Mouse (Mus musculus) embryonic facial prominence, embryonic 15.5 days (tissue): ENCODE results near the gene Scyl3. TPM values are rescaled to one million over a fixed set of nuclear protein-coding genes. Genes with fewer than 3 reads are reported as not detected.
A peak's percentile ranks its signal among the peaks of the same experiment; 100 is the strongest.

Source experiments
- ATAC-seq: fragments of 200-750 bp; cut with Nextera tagmentation; 2 replicates; pipeline ENCODE4 v1.8.0; 2017; ENCODE audit warnings: low read depth, moderate TSS enrichment; ENCODE audit not compliant: insufficient number of reproducible peaks, low FRiP score, low TSS enrichment
- H3K27ac ChIP-seq: fragments of 300-500 bp; sonication (generic); replicated peaks from 2 replicates; pipeline ENCODE4 v1.5.1; 2015; ENCODE audit warnings: mild to moderate bottlenecking, inconsistent platforms
- H3K27me3 ChIP-seq: fragments of 300-500 bp; sonication (generic); 2 replicates; pipeline ENCODE4 v1.6.1; 2015; ENCODE audit warnings: inconsistent platforms
- H3K36me3 ChIP-seq: fragments of 300-500 bp; sonication (generic); 2 replicates; pipeline ENCODE4 v1.6.1; 2015; ENCODE audit warnings: mild to moderate bottlenecking, inconsistent platforms
- H3K4me1 ChIP-seq: fragments of 300-500 bp; sonication (generic); 2 replicates; pipeline ENCODE4 v1.6.1; 2015; ENCODE audit warnings: inconsistent platforms
- H3K4me2 ChIP-seq: fragments of 300-500 bp; sonication (generic); replicated peaks from 2 replicates; pipeline ENCODE4 v1.6.1; 2015; ENCODE audit warnings: mild to moderate bottlenecking, inconsistent platforms
- H3K4me3 ChIP-seq: fragments of 300-500 bp; sonication (generic); replicated peaks from 2 replicates; pipeline ENCODE4 v1.5.1; 2015; ENCODE audit warnings: mild to moderate bottlenecking, inconsistent platforms
- H3K9ac ChIP-seq: fragments of 300-500 bp; sonication (generic); 2 replicates; pipeline ENCODE4 v1.6.1; 2015; ENCODE audit warnings: inconsistent platforms
- H3K9me3 ChIP-seq: fragments of 300-500 bp; sonication (generic); replicated peaks from 2 replicates; pipeline ENCODE4 v1.6.1; 2016; ENCODE audit warnings: inconsistent platforms
- WGBS: fragments of 180-500 bp; shearing (Covaris S2); methylation state at CpG from one replicate; pipeline ENCODE4 v1.1.7; 2015; 5-methylcytosine and 5-hydroxymethylcytosine counted together
- polyA plus RNA-seq: library from polyadenylated mRNA; unstranded; fragments of >200 nt; fragmentation: Nextera tagmentation; extraction: Ambion mirVana; gene quantifications from 2 replicates; pipeline ENCODE4 v1.2.1, GENCODE M21; 2015

Gene Scyl3
- polyA plus RNA-seq, 1 experiment from 2014 or later: 18.1 TPM

GRCm38 (mm10) chr1:163964008-163964689 is 35.2 kb downstream of the Scyl3 start:
- Histone ChIP-seq H3K27me3 (no peaks in the 10 kb centered on the region), H3K36me3 (peaks cover 22% of the 10 kb centered on the region), H3K27ac (no peak overlapping the region), H3K4me1 (no peaks in the 10 kb centered on the region), H3K9ac (no peak overlapping the region), H3K4me2 (no peak overlapping the region), H3K4me3 (no peak overlapping the region), H3K9me3 (no peaks in the 10 kb centered on the region)
- no peak for ATAC-seq
- 87% methylated on average over 10 of the region's 10 CpGs for whole genome bisulfite sequencing

DNA sequence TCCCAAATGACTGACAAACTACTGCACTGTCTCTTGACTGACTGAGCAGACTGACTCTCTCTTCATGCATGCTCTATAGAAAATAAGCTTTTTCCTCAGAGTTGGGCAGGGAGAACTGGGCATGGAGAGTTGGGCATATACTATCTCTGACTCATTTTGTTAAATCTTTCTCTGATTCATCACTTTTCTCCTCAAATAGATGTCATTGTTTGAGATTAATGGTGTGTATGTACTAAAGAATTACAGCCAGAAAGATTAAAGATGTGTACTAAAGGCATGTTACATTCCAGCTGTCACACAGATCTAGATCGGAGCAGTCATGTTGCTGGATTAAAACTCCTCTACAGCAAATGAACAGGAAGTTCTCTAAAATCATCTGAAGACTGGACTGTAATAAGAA is 45.6 kb downstream of the Scyl3 start:
- no peak overlapping the region for H3K4me2 ChIP-seq
- H3K4me1 ChIP-seq: no peaks in the 10 kb centered on the region
- no peaks in the 10 kb centered on the region for H3K36me3 ChIP-seq
- no peak for ATAC-seq
- no peak overlapping the region for H3K27ac ChIP-seq
- no peak overlapping the region for H3K4me3 ChIP-seq
- 78% methylated on average over 1 of the region's 1 CpGs for WGBS
- no peaks in the 10 kb centered on the region for H3K27me3 ChIP-seq
- H3K9me3 ChIP-seq: no peaks in the 10 kb centered on the region
- no peak overlapping the region for H3K9ac ChIP-seq

- H3K9me3 ChIP-seq: no peaks in the 10 kb centered on the region
- WGBS: 88% methylated on average over 2 of the region's 2 CpGs
- no peaks in the 10 kb centered on the region for H3K4me1 ChIP-seq
- H3K27me3 ChIP-seq: no peaks in the 10 kb centered on the region
- no peak overlapping the region for H3K27ac ChIP-seq
- no peaks in the 10 kb centered on the region for H3K36me3 ChIP-seq
- H3K4me3 ChIP-seq: no peak overlapping the region
- H3K4me2 ChIP-seq: no peak overlapping the region
- H3K9ac ChIP-seq: no peak overlapping the region
- ATAC-seq: no peak
These were observed 46.2 kb downstream of the Scyl3 start for GRCm38 (mm10) chr1:163975088-163975487.

DNA sequence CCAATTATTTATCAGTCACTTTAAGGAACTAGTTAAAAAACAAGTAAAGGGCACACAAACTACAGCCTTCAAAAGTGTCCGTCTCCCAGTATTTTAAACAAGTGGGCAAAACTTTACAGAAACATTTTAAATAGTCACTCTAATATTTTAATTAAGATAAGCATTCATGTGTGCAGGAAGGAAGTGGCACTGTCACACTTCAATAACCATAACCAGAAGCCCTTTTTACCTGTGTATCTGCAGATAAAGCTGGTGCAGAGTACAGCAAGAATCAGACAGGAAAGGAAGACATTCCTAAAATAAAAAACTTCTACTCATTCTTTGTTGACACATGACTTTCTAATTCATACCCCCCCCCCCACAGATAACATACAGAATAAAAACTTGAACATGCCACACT is 47.6 kb downstream of the Scyl3 start:
- no peak overlapping the region for H3K9ac ChIP-seq
- 93% methylated on average over 1 of the region's 1 CpGs for WGBS
- no peak overlapping the region for H3K27ac ChIP-seq
- H3K4me3 ChIP-seq: no peak overlapping the region
- H3K27me3 ChIP-seq: no peaks in the 10 kb centered on the region
- peaks cover 8% of the 10 kb centered on the region; the same call in 1 of the 2 replicates for H3K36me3 ChIP-seq
- H3K9me3 ChIP-seq: no peaks in the 10 kb centered on the region
- H3K4me2 ChIP-seq: no peak overlapping the region
- H3K4me1 ChIP-seq: no peaks in the 10 kb centered on the region
- no peak for ATAC-seq

- Histone ChIP-seq H3K27ac (no peak overlapping the region), H3K4me1 (0 out of 2 replicates have a peak, but pooled peaks cover 4% of the 10 kb centered on the region), H3K9me3 (no peaks in the 10 kb centered on the region), H3K4me2 (no peak overlapping the region), H3K9ac (no peak overlapping the region), H3K4me3 (no peak overlapping the region), H3K27me3 (no peaks in the 10 kb centered on the region), H3K36me3 (no peaks in the 10 kb centered on the region)
- ATAC-seq: no peak
- WGBS: 87% methylated on average over 4 of the region's 4 CpGs
These were observed 63.5 kb downstream of the Scyl3 start for GRCm38 (mm10) chr1:163992371-163992770.

DNA sequence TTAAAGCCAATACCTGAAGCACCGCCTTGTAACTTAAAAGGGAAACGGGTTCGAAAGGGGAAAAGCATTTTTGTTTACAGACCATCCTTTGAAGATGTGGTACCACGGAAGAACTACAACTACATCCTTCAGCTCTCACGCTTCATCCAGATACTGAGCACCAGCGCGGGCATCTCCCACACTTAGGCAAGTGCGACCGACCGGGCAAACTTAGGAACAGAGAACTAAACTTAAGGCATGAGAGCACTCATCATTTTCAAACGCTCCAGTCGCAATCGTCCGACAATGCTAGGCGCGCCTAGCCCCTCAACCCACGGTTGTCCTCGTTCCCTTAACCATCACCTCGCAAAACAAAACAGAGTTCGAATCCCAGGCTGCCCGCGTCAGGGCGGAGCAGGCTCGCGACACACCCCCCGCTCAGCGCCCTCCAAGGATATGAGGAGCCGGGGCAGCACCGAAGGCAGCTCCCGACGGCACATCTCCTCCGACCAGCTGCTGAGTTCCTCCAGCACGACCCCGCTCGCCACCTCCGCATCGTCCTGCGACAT is 65.3 kb downstream of the Scyl3 start:
- Histone ChIP-seq H3K4me3 (peak overlapping the region; percentile 83), H3K9ac (peak overlapping the region; percentile 66), H3K4me2 (peak overlapping the region; percentile 63), H3K9me3 (no peaks in the 10 kb centered on the region), H3K27me3 (no peaks in the 10 kb centered on the region), H3K27ac (peak overlapping the region; percentile 63; the same call in 1 of the 2 replicates), H3K4me1 (0 out of 2 replicates have a peak, but pooled peaks cover 4% of the 10 kb centered on the region), H3K36me3 (no peaks in the 10 kb centered on the region)
- ATAC-seq: peak; percentile 49; the same call in 1 of the 2 replicates
- under 1% methylated on average over 38 of the region's 38 CpGs for WGBS

DNA sequence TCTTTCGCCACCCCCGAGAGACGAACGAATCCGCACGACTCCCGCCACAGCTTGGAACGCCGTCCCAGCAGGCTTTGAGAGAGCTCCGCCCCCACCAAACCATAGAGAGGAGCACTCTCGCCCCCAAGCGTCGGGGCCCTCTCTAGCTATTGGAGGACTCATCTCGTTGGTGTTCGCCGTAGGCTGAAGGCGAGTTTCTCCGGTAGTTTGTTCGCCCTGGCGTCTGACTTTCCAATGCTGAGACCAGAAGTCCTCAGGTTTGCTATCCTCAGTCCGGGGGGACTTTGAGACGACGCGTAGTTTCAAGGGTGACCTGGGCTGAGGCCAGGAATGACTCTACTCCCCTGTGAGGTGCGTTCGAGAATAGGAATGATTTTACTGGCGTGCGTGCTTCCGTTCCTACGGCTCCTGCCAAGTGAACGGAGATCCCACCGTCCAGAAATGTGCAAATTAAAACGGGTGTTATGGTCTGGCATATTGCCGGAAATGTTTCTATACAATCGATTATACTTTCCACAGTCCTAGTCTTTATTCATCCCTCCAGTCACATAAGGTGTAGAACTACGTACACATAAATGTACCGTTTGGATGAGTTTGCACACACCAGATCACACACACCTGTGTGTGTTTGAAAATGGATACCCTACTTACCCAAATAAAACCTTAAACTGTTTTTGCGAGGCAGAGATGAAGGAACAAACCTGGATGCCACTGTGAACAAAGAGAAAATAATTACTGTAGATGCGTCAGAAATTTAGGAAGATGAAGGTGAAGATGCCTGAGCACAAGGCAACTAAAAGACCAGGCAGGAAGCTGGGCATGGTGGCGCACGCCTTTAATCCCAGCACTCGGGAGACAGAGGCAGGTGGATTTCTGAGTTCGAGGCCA is 66.1 kb downstream of the Scyl3 start, which contains the start of the genes BC055324 and Mettl18:
Gene BC055324, minus strand, starts transcription at position 76 of the 888 bp plus-strand sequence.
Gene Mettl18, plus strand, starts transcription at position 169 of the 888 bp plus-strand sequence.
- Histone ChIP-seq H3K36me3 (no peaks in the 10 kb centered on the region), H3K4me3 (peak within 1 kb of the TSS; percentile 83), H3K4me2 (peak within 1 kb of the TSS; percentile 63), H3K27me3 (no peaks in the 10 kb centered on the region), H3K9ac (peak within 1 kb of the TSS; percentile 70), H3K9me3 (no peaks in the 10 kb centered on the region), H3K27ac (peak within 1 kb of the TSS; percentile 82), H3K4me1 (0 out of 2 replicates have a peak, but pooled peaks cover 4% of the 10 kb centered on the region)
- WGBS: 4% methylated on average over 43 of the region's 43 CpGs
- peak; percentile 95 for ATAC-seq

GRCm38 (mm10) chr1:163995609-163995913 is 66.7 kb downstream of the Scyl3 start:
- Histone ChIP-seq H3K9ac (0 out of 2 replicates have a peak overlapping the region, but pooled peaks have one; percentile 70), H3K27ac (no peak overlapping the region), H3K27me3 (no peaks in the 10 kb centered on the region), H3K9me3 (no peaks in the 10 kb centered on the region), H3K36me3 (no peaks in the 10 kb centered on the region), H3K4me3 (peak overlapping the region; percentile 83), H3K4me1 (0 out of 2 replicates have a peak, but pooled peaks cover 4% of the 10 kb centered on the region), H3K4me2 (peak overlapping the region; percentile 63)
- WGBS: 65% methylated on average over 2 of the region's 2 CpGs
- no peak for ATAC-seq

DNA sequence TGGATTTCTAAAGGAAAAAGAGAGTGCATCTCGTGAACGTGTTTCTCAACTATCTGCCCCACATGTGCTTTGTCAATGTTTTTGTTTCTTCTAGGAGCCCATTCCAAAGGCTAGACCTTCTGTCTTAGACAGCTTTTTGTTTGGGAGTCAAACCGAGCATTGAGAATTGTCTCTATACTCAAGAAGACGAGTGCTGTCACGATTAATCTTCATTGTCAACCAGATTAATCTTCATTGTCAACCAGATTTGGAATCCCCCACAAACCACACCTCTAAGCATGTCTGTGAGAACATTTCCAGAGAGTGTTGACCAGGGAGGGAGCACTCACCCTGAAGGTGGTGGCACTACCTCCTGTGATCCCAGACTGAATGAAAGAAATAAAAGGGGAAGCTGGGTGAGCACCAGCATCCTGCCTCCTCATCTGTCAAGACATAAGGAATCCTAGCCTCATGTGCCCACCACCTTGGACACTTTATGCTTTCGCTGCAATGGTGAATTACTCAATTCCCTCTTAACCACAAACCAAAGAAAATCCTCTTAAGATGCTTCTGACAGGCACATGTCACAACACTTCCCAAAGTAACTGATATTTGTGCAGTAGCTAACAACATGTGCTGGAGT is 73.0 kb downstream of the Scyl3 start:
- WGBS: 52% methylated on average over 6 of the region's 6 CpGs
- Histone ChIP-seq H3K4me1 (no peaks in the 10 kb centered on the region), H3K27me3 (no peaks in the 10 kb centered on the region)

GRCm38 (mm10) chr1:164004311-164004710 is 75.4 kb downstream of the Scyl3 start:
- no peak overlapping the region for H3K4me2 ChIP-seq
- no peaks in the 10 kb centered on the region for H3K4me1 ChIP-seq
- H3K9ac ChIP-seq: no peak overlapping the region
- H3K27ac ChIP-seq: no peak overlapping the region
- no peaks in the 10 kb centered on the region for H3K36me3 ChIP-seq
- no peak overlapping the region for H3K4me3 ChIP-seq
- 75% methylated on average over 3 of the region's 3 CpGs for WGBS
- no peak for ATAC-seq
- H3K27me3 ChIP-seq: no peaks in the 10 kb centered on the region
- no peaks in the 10 kb centered on the region for H3K9me3 ChIP-seq

More for the DNA sequence above, 73.0 kb downstream of the Scyl3 start:
- Histone ChIP-seq H3K4me3 (no peak overlapping the region), H3K4me2 (no peak overlapping the region), H3K9ac (no peak overlapping the region), H3K27ac (no peak overlapping the region), H3K9me3 (no peaks in the 10 kb centered on the region), H3K36me3 (no peaks in the 10 kb centered on the region)
- ATAC-seq: no peak
